Mouse (Mus musculus): ENCODE data around the gene Atg4d. TPM values are rescaled to one million over a fixed set of nuclear protein-coding genes. Genes with fewer than 3 reads are reported as not detected.
"Not testable (repeated sequence)": the region's sequence is repeated elsewhere in the genome, so short reads cannot be mapped to it uniquely, and the experiment has no call there.

Atg4d gene
- total RNA-seq, 2 experiments from 2014 or later: 82.0 to 101 TPM

DNA sequence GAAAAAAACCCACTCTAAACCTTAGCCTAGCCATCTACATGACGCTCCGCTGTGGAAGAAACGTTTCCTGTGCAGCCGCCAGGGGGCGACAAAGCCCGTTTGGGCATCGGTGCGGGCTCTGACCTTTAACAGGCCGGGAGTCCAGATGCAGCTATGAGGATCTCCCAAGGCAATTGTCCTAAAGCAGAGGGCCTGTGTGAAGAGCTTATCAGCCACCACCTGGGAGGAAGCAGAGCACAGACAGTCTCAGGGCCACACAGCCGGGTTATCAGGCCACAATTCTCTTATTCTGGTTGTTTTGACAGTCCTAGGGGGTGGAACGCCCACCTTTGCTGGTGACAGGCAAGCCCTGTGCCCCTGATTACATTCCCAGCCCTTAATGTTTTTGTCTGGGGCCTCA is 48.3 kb downstream of the Atg4d start:
- peak; percentile 88 to 95 for DNase-seq

DNA sequence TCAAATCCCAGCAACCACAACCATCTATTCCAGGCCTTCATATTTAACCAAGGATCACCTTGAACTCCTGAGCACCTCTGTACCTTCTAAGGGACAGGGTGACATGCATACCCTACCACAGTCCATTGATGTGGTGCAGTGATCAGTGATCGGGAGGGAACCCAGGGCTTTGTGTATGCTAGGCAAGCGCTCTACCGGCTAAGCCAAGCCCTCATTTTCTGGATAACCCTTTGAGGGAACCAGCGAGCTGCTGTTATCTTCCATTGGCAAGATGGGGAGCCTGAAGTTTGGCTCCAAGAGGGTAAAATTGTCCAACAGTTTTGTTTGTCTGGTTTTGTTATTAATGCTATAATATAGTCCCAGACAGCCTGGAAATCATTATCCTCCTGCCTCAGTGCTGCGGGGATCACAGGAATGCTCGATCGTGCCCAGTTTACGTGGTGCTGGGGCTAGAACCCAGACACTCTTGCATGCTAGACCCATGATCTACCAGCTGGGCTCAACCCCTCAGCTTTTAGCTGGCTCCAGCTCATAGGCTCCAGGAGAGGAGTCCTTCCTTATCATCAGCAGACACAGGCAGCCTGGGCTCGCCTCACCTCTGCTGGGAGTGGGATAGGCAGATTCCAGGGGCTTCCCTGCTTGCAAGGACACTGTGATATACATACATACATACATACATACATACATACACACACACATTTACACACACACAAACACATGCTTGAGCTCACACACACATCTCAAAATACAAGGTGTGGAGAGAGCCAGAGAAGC is 49.5 kb downstream of the Atg4d start:
- DNase-seq: no peak

DNA sequence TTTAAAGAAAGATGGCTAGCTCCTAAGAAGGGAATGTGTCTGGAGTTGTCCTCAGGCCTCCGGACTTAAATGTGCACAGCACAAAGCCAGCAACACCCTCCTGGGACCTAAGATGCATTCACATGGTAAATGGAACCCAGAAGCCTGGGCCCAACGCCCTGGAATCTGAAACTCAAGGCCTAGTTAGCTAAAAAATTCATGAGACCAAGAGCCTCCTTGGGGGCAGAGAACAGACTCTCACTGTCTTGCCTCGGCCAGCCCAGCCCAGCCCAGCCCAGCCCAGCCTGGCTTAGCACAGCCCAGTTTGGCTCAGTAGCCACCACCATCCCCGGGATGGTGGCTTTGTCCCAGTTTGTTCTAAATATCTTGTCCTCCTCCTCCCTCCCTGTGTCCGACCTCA is 50.3 kb downstream of the Atg4d start:
- no peak for DNase-seq

DNA sequence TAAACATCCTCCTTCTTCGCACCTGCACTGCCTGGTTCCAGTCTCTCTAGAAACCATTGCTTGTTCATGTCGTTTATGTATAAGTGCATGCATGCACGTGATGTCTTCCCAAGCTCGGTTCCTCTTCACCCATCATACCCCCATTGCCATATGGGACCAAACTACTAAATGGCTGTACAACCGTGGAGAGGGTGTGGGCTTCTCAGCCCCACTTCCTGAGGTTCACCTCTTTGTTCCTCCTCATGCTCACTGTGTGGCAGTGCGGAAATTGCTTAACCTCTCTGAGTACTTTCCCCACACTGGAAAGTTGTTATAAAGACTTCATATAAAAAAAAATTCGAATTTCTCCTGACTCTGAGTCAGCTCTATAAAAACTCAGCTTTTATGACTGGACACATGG is 51.6 kb downstream of the Atg4d start:
- no peak for DNase-seq

DNA sequence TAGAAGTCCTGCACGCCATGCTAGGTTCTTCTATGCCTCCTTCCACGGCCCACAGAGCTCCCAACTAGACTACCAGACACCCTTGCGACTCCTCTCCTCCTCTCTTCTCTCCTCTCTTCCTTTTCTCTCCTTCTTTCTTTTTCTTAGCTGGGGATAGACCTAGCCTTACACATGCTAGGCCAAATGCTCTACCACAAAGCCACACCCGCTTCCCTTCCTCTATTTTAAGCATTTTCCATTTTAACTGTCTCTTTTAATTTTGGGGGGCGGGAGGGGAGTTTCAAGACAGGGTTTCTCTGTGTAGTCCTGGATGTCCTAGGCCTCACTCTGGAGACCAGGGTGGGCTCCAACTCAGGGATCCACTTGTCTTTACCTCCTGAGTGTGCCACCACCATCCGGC is 53.7 kb downstream of the Atg4d start:
- DNase-seq: no peak

DNA sequence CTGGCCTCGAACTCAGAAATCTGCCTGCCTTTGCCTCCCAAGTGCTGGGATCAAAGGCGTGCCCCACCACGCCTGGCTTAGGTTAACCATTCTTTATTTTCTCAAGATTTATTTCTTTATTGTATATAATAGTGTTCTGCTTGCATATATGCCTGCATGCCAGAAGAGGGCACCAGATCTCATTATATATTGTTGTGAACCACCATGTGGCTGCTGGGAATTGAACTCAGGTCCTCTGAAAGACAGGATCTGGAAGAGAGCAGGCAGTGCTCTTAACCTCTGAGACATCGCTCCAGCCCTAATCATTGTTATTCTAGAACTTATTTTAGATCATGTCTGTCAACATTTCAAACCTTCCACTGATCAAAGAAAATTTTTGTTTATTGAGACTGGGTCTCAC is 54.4 kb downstream of the Atg4d start:
- DNase-seq: no peak

DNA sequence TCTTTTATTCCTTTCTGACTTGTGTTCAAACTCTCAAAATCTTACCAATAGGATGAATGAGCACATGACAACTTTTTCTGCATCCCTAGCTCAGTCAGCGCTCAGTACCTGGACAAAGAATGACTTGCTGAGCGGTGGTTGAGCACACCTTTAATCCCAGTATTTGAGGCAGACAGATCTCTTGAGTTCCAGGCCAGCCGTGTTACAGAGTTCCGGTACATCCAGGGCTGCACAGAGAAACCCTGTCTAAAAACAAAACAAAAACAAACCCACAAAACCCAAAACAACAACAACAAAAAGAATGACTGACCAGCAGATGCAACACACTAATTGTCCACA is 55.2 kb downstream of the Atg4d start:
- no peak for DNase-seq

DNA sequence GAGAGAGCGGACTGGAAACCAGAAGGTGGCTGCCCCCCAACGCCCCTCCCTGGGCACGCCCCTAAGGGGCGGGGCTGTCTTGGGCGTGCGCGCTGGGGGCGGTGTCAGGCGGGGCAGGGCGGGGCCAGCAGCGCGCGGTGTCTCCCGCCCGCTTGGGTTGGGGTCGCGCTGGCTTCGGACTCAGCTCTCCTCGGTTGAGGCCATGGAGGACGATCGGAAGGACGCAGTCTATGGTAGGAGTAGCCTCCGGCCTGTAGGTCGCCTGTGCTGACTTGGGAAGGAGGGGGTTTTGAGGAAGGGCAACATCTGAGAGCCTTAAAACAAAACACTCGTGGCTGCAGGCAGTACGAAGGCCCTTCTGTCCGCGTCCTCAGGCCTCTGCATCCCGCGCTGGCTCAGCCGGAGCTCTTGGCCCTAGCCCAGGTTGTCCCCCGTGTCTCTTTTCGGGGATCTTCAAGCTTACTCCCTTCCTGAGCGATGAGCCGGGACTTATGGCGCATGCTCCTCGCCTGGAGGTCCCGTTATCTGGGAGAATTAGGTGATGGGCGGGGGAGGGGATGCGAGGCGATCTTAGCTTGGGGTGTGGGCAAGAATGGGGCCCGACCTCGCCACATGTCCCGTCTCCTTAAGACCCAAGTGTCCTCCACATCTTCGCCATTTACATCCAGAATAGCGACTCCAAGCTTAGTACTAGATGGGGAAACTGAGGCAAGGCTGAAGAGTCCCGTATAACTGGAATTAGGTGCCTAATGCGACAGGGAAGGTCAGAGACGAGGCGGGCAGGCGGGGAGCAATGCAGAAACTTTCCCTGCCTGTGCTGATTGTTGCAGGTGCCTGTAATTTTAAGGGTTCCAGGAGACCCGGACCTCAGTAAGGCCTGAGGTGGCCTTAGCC is 55.8 kb downstream of the Atg4d start, which contains the start of gene Slc44a2:
Gene Slc44a2, plus strand, starts transcription at position 80 of the 894 bp plus-strand sequence.
- peak; percentile 90 to 93 for DNase-seq

DNA sequence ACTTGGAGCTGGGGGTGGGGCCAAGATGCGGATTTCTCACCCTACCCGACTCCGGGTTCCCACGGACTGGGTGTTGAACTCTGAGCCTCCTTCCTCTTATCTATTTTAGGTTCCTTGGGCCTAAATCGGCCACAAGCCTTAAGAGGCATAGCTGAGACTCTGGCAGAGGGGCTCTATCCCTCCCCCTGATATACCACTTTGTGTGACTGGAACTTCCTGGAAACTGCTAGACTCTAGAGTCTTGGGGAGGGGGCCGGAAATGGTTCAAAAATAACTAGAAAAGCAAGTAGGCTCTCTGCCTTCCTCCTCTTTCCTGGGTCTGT is 56.4 kb downstream of the Atg4d start:
- peak; percentile 57 to 66 for DNase-seq

DNA sequence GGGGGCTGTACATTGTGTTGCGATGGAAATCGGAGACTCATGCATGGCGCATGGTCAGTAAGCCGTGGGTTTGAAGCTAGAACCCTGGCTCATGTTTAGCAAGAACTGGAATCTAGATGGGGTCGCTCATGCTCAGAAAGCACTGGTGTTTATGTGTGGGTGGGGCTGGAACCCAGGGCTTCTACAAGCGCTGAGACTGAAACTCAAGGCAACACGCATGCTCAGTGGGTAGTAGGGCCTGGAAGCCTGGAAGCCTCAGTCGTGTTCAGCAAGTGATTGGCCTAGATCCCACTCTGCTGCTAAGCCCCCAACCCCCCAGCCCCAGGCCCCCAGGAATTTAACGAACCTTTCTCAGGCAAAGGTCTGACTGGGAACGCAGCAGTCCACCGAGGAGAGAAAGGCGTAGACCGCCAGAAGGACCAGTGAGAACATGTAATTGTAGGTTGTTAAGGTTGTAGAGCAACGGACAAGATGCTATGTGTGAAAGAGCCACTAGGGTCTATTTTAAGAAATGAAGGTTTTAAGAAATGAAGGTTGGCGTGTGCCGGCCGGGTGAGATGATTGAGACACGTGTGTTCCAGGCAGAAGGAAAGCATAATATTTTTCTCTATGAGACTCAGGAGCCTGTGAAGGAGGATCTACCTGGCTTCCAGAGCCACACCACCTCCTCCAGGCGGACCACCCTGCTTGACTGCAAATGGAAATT is 57.3 kb downstream of the Atg4d start:
- no peak for DNase-seq

DNA sequence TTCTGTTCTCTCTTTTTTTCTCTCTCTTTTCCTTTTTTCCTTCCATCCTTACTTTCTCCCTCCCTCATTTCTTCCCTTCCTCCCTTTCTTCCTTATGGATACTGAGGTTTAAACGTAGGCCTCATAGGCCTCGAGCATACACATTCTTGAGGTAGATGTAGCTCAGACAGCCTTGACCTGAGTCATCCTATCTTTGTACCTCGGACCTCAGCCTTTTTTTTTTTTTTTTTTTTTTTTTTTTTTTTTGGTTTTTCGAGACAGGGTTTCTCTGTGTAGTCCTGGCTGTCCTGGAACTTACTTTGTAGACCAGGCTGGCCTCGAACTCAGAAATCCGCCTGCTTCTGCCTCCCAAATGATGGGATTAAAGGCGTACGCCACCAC is 57.8 kb downstream of the Atg4d start:
- not testable (repeated sequence) for DNase-seq

DNA sequence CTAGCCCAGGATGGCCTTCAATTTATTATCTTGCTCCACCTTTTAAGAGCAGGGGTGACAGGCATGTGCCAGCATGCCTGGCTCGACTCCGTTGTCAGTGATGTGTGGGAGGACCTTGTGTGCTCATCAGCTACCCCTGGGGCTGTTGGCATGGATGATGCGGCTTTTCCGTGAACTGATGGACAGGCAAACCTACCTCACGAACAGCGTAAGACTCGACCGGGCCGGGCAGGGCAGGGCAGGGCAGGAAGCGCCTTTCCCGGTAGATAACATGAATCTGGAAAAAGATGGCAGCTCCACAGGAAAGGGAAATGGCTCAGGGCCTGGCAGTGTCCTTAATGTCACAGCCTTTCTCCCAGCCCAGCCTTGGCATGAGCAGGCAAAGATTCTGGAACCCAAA is 59.2 kb downstream of the Atg4d start:
- DNase-seq: no peak

Other genes starting within 250 kb of the Atg4d start
- gene Icam1, start 249.3 kb upstream of the Atg4d start, total RNA-seq (2021): 1 to 10 TPM; 8.7 to 9.1 TPM
- gene Icam4, start 235.9 kb upstream of the Atg4d start, total RNA-seq (2021): 1 to 10 TPM; 1.2 to 1.3 TPM
- not detected for gene Icam5, start 233.2 kb upstream of the Atg4d start, total RNA-seq (2021)
- gene Zglp1, start 198.2 kb upstream of the Atg4d start, total RNA-seq (2021): not detected
- under 1 TPM; 0.30 to 0.33 TPM for gene Gm49373, start 192.2 kb upstream of the Atg4d start, total RNA-seq (2021)
- 10 to 100 TPM; 39.1 to 48.3 TPM for gene Fdx1l, start 191.7 kb upstream of the Atg4d start, total RNA-seq (2021)
- under 1 TPM; 0.27 to 0.31 TPM for gene Gm38431, start 173.3 kb upstream of the Atg4d start, total RNA-seq (2021)
- 10 to 100 TPM; 22.5 to 23.9 TPM for gene Raver1, start 173.3 kb upstream of the Atg4d start, total RNA-seq (2021)
- 10 to 100 TPM in 1 of 2 experiments, 1 to 10 TPM in 1; 8.0 to 10.3 TPM for gene Tyk2, start 134.1 kb upstream of the Atg4d start, total RNA-seq (2021)
- 100 to 1,000 TPM; 160 to 168 TPM for gene Cdc37, start 115.3 kb upstream of the Atg4d start, total RNA-seq (2021)
- 10 to 100 TPM; 52.5 to 59.1 TPM for gene Pde4a, start 99.6 kb upstream of the Atg4d start, total RNA-seq (2021)
- gene Keap1, start 25.9 kb upstream of the Atg4d start, total RNA-seq (2021): 10 to 100 TPM; 43.1 to 44.5 TPM
- gene S1pr5, start 16.9 kb upstream of the Atg4d start, total RNA-seq (2021): 1 to 10 TPM in 1 of 2 experiments, under 1 TPM in 1; 0.89 to 1.5 TPM
- 10 to 100 TPM; 10.6 to 17.2 TPM for gene Kri1, start 22.7 kb downstream of the Atg4d start, total RNA-seq (2021)
- 10 to 100 TPM; 14.3 to 15.9 TPM for gene Cdkn2d, start 26.1 kb downstream of the Atg4d start, total RNA-seq (2021)
- gene Ap1m2, start 47.0 kb downstream of the Atg4d start, total RNA-seq (2021): not detected
- gene Slc44a2, start 55.4 kb downstream of the Atg4d start, total RNA-seq (2021): 10 to 100 TPM; 74.0 to 81.4 TPM
- gene Ilf3, start 102.6 kb downstream of the Atg4d start, total RNA-seq (2021): 10 to 100 TPM; 25.2 to 28.5 TPM
- gene Qtrt1, start 146.5 kb downstream of the Atg4d start, total RNA-seq (2021): 10 to 100 TPM in 1 of 2 experiments, 1 to 10 TPM in 1; 7.7 to 11.3 TPM
- 10 to 100 TPM; 58.1 to 65.1 TPM for gene Dnm2, start 159.6 kb downstream of the Atg4d start, total RNA-seq (2021)
- 10 to 100 TPM; 45.3 to 50.9 TPM for gene Tmed1, start 245.0 kb downstream of the Atg4d start, total RNA-seq (2021)